Mouse (Mus musculus): ENCODE data around the gene 2310033P09Rik. TPM values are rescaled to one million over a fixed set of nuclear protein-coding genes. Genes with fewer than 3 reads are reported as not detected.
A peak's percentile ranks its signal among the peaks of the same experiment; 100 is the strongest.

Gene 2310033P09Rik
- polyA plus RNA-seq, 1 experiment from 2014 or later, result 32.5 TPM

- WGBS, result 4% methylated on average over 46 of the region's 48 CpGs
- Histone ChIP-seq H3K4me3 (replicated peaks) (no peak overlapping the region; the same call in 1 of the 2 replicates), H3K4me2 (replicated peaks) (0 out of 2 replicates have a peak overlapping the region, but pooled peaks have one; percentile 2), H3K27ac (no peak overlapping the region), H3K9ac (replicated peaks) (no peak overlapping the region), H3K4me1 (replicated peaks) (0 out of 2 replicates have a peak, but pooled peaks cover 4% of the 10 kb centered on the region), H3K27me3 (peaks cover 70% of the 10 kb centered on the region), H3K36me3 (no peaks in the 10 kb centered on the region), H3K9me3 (no peaks in the 10 kb centered on the region)
- ATAC-seq, result no peak
Measured at GRCm38 (mm10) chr11:59176475-59176874, 31.6 kb upstream of the 2310033P09Rik start.

DNA sequence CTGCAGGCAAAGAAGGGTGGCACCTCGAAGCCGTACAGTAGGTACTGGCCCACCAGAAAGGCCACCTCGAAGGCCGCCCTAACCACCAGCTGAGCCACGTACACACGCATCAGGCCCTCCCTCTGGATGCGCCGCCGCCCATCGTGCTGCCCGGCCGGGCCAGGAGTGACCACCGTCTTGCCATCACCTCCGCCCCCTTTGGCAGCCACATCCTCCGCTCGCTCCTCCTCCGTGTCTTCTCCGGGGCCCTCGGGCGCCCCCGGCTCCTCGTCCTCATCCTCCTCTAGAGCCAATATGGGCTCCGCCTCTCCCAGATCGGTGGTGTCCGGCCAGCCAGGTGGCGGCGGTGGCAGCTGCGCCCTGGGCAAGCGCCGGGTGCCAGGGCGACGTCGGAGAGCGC is 31.2 kb upstream of the 2310033P09Rik start:
- H3K4me1 ChIP-seq (replicated peaks), result 0 out of 2 replicates have a peak, but pooled peaks cover 4% of the 10 kb centered on the region
- H3K9me3 ChIP-seq, result no peaks in the 10 kb centered on the region
- H3K4me3 ChIP-seq (replicated peaks), result no peak overlapping the region
- WGBS, result 10% methylated on average over 34 of the region's 34 CpGs
- no peaks in the 10 kb centered on the region for H3K36me3 ChIP-seq
- H3K9ac ChIP-seq (replicated peaks), result no peak overlapping the region
- no peak overlapping the region for H3K27ac ChIP-seq
- peaks cover 72% of the 10 kb centered on the region for H3K27me3 ChIP-seq
- 0 out of 2 replicates have a peak overlapping the region, but pooled peaks have one; percentile 2 for H3K4me2 ChIP-seq (replicated peaks)
- ATAC-seq, result no peak

DNA sequence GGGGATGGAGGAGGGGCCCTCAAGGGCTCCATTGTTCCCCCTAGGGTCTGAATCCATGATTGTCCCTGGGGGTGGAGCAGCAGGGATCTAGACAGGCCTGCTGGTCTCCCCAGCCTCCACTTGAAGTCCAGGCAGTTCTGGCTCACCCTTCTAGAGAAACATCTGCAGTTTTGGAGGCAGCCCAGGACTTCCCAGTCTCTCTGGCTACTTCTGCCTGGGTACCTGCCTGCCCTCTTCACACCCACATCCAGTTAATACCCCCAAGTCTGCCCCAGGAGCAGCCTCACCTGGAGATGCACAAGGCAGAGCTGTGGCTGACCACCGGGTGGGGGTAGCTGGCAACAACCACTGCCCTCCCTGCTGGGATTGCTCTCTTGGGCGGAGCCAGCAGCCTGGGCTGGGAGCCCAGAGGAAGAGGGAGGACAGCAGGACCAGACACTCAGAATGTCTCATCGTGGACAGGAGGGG is 25.2 kb upstream of the 2310033P09Rik start, which contains the start of gene Gjc2:
Gjc2 (minus strand) TSS at position 350 of the 468 bp plus-strand sequence.
- no peak for ATAC-seq
- no peak within 1 kb of the TSS; the same call in 1 of the 2 replicates for H3K9ac ChIP-seq (replicated peaks)
- WGBS, result 37% methylated on average over 3 of the region's 3 CpGs

DNA sequence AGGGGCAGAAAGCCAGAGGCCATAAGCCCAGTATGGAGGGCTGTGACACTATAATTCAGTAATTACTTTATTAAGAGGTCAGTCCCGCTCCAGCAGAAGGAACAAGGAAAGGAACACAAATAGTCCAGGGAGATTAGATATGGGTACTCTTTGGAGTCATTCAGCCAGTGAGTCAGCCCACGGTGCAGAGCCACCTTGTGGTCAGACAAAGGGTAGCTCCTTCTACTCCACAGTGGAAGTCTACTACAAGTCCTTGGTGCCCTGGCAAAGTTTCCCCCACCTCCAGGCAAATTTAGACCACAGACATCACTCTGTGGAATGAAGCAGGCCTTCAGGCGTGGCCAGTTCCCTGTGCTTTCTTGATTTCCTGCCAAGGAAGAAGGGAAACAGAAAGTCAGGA is 24.3 kb upstream of the 2310033P09Rik start:
- ATAC-seq, result 0 out of 2 replicates have a peak, but pooled peaks have one; percentile 40
- H3K9ac ChIP-seq (replicated peaks), result no peak overlapping the region
- H3K27ac ChIP-seq, result no peak overlapping the region
- no peaks in the 10 kb centered on the region for H3K9me3 ChIP-seq
- WGBS, result 30% methylated on average over 3 of the region's 3 CpGs
- no peak overlapping the region for H3K4me2 ChIP-seq (replicated peaks)
- peaks cover 46% of the 10 kb centered on the region for H3K36me3 ChIP-seq
- peaks cover 8% of the 10 kb centered on the region for H3K4me1 ChIP-seq (replicated peaks)
- no peak overlapping the region for H3K4me3 ChIP-seq (replicated peaks)
- peaks cover 11% of the 10 kb centered on the region for H3K27me3 ChIP-seq

More for the DNA sequence above, 25.2 kb upstream of the 2310033P09Rik start, which contains the start of gene Gjc2:
- Histone ChIP-seq H3K27me3 (peaks cover 21% of the 10 kb centered on the region), H3K9me3 (no peaks in the 10 kb centered on the region), H3K27ac (no peak within 1 kb of the TSS), H3K36me3 (peaks cover 46% of the 10 kb centered on the region), H3K4me1 (replicated peaks) (no peaks in the 10 kb centered on the region), H3K4me3 (replicated peaks) (no peak within 1 kb of the TSS), H3K4me2 (replicated peaks) (no peak within 1 kb of the TSS)

- no peaks in the 10 kb centered on the region for H3K9me3 ChIP-seq
- 81% methylated on average over 5 of the region's 5 CpGs for whole genome bisulfite sequencing
- H3K4me1 ChIP-seq (replicated peaks), result peaks cover 24% of the 10 kb centered on the region
- H3K4me2 ChIP-seq (replicated peaks), result no peak overlapping the region
- no peak overlapping the region for H3K4me3 ChIP-seq (replicated peaks)
- no peak overlapping the region for H3K27ac ChIP-seq
- H3K9ac ChIP-seq (replicated peaks), result no peak overlapping the region
- peaks cover 4% of the 10 kb centered on the region; the same call in 1 of the 2 replicates for H3K27me3 ChIP-seq
- ATAC-seq, result no peak
- H3K36me3 ChIP-seq, result peaks cover 46% of the 10 kb centered on the region
Measured at GRCm38 (mm10) chr11:59185490-59185889, 22.6 kb upstream of the 2310033P09Rik start.

GRCm38 (mm10) chr11:59187706-59188105 is 20.4 kb upstream of the 2310033P09Rik start:
- Histone ChIP-seq H3K9ac (replicated peaks) (0 out of 2 replicates have a peak overlapping the region, but pooled peaks have one; percentile 11), H3K4me1 (replicated peaks) (peaks cover 30% of the 10 kb centered on the region), H3K4me2 (replicated peaks) (no peak overlapping the region), H3K9me3 (no peaks in the 10 kb centered on the region), H3K27me3 (no peaks in the 10 kb centered on the region), H3K27ac (no peak overlapping the region), H3K4me3 (replicated peaks) (no peak overlapping the region), H3K36me3 (peaks cover 44% of the 10 kb centered on the region)
- 88% methylated on average over 6 of the region's 6 CpGs for WGBS
- ATAC-seq, result no peak

DNA sequence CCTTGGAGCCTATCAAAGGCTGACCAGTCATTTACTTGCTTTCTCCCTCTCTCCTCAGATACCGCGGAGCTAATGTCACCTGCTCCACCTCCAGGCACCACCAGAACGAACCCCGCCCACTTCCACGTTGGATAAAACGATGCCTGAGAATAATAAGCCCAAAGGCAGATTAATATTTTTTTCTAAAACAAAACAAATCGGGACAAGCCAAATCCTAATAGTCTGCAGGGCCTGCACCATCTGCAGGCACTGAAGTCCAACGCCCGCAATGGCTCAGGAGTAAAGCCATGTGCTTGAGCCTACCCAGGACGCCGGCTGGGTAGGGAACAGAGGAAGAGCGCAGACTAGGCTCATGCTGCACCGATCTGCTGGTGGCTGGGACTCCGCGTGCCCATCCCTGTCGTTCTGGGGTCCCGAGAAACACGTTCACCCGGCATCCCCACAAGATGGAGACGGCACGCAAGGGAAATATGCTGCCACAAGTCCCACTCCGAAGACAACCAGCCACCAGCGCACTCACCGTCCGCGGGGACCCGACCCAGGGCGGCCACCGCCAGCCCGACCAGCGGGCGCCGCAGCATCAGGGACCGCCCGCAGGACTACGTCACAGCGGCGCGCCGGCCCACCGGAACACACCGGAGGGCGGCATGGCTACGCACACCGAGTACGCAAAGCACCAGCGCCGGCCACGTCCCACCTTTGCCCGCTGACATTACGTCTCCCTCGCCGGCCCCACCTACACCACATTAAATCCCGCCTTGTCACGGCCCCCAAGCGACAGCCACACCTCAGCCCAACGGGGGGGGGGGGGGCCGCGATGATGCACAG is 16.7 kb upstream of the 2310033P09Rik start:
- Histone ChIP-seq H3K9me3 (no peaks in the 10 kb centered on the region), H3K27me3 (no peaks in the 10 kb centered on the region), H3K27ac (peak overlapping the region; percentile 85), H3K4me3 (replicated peaks) (peak overlapping the region; percentile 51), H3K4me1 (replicated peaks) (peaks cover 30% of the 10 kb centered on the region), H3K9ac (replicated peaks) (peak overlapping the region; percentile 71), H3K4me2 (replicated peaks) (peak overlapping the region; percentile 62), H3K36me3 (peaks cover 8% of the 10 kb centered on the region)
- peak; percentile 96 for ATAC-seq
- WGBS, result under 1% methylated on average over 53 of the region's 59 CpGs

DNA sequence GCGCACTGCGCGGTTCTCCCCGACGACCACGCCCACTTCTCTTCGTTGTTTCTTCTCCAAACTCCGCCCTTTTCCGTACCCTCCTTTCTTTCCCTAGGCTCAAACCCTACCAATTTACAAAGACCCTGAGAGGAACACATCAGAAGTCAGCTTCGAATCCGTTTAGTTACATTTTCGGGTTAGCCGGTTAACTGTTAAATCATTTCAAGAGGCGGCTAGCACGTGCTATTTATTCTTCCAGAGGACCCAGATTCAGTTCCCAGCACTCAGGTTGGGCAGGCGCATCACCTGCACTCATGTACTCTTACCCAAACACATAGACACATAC is 16.1 kb upstream of the 2310033P09Rik start, which contains the start of gene Guk1:
Guk1 (minus strand) TSS at position 154 of the 328 bp plus-strand sequence.
- H3K27me3 ChIP-seq, result no peaks in the 10 kb centered on the region
- no peaks in the 10 kb centered on the region for H3K9me3 ChIP-seq
- peak within 1 kb of the TSS; percentile 51 for H3K4me3 ChIP-seq (replicated peaks)
- H3K27ac ChIP-seq, result peak within 1 kb of the TSS; percentile 85
- WGBS, result 4% methylated on average over 16 of the region's 16 CpGs
- peak within 1 kb of the TSS; percentile 62 for H3K4me2 ChIP-seq (replicated peaks)
- ATAC-seq, result peak; percentile 40
- 0 out of 2 replicates have a peak, but pooled peaks cover 4% of the 10 kb centered on the region for H3K36me3 ChIP-seq
- peaks cover 30% of the 10 kb centered on the region for H3K4me1 ChIP-seq (replicated peaks)
- peak within 1 kb of the TSS; percentile 71 for H3K9ac ChIP-seq (replicated peaks)

GRCm38 (mm10) chr11:59196230-59196629 is 11.9 kb upstream of the 2310033P09Rik start:
- no peak for ATAC-seq
- no peak overlapping the region for H3K9ac ChIP-seq (replicated peaks)
- H3K27me3 ChIP-seq, result 0 out of 2 replicates have a peak, but pooled peaks cover 3% of the 10 kb centered on the region
- H3K4me3 ChIP-seq (replicated peaks), result no peak overlapping the region
- no peak overlapping the region for H3K27ac ChIP-seq
- H3K36me3 ChIP-seq, result no peaks in the 10 kb centered on the region
- H3K4me1 ChIP-seq (replicated peaks), result peaks cover 3% of the 10 kb centered on the region
- H3K4me2 ChIP-seq (replicated peaks), result no peak overlapping the region
- no peaks in the 10 kb centered on the region for H3K9me3 ChIP-seq

DNA sequence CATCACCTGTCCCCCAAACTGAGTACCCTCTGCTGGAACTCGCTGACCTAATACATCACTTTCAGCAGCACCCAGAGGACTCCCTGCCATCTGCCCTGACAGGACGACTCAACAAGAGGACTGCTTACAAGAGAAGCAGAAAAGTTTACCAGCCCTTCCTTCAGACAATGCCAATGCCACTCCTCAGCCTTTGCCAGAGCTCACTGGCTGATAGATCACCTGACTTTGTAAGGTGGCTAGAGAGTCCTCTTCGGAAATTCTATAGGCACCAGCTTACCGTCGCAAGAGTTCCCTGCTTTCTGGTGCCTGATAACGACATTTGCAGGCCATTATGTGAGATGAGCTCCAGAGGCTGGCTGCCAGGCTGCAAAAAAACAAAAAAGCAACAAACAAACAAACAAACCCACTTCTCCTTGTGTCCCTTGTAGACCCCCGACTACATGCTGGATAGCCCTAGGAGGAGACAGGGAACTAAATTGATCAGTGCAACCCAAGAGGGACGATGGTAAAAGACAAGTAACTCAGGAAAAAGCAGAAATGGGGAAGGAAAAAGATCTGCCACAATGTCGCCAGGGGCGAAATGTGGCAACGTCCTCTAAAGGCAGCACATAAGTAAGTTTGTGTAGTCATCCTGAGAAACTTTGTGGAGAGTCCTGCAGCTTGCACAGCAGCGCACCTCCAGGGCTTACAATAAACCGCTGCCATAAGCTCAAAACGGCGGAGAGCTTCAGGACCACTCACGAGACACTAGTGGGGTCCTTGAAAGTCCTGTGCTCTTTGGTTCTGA is 6.7 kb upstream of the 2310033P09Rik start:
- Histone ChIP-seq H3K4me1 (replicated peaks) (peaks cover 17% of the 10 kb centered on the region), H3K4me3 (replicated peaks) (peak overlapping the region; percentile 88), H3K4me2 (replicated peaks) (peak overlapping the region; percentile 91), H3K36me3 (peaks cover 22% of the 10 kb centered on the region), H3K27ac (no peak overlapping the region), H3K9ac (replicated peaks) (peak overlapping the region; percentile 88), H3K27me3 (0 out of 2 replicates have a peak, but pooled peaks cover 3% of the 10 kb centered on the region), H3K9me3 (no peaks in the 10 kb centered on the region)
- peak; percentile 13; the same call in 1 of the 2 replicates for ATAC-seq
- 35% methylated on average over 16 of the region's 16 CpGs for WGBS

DNA sequence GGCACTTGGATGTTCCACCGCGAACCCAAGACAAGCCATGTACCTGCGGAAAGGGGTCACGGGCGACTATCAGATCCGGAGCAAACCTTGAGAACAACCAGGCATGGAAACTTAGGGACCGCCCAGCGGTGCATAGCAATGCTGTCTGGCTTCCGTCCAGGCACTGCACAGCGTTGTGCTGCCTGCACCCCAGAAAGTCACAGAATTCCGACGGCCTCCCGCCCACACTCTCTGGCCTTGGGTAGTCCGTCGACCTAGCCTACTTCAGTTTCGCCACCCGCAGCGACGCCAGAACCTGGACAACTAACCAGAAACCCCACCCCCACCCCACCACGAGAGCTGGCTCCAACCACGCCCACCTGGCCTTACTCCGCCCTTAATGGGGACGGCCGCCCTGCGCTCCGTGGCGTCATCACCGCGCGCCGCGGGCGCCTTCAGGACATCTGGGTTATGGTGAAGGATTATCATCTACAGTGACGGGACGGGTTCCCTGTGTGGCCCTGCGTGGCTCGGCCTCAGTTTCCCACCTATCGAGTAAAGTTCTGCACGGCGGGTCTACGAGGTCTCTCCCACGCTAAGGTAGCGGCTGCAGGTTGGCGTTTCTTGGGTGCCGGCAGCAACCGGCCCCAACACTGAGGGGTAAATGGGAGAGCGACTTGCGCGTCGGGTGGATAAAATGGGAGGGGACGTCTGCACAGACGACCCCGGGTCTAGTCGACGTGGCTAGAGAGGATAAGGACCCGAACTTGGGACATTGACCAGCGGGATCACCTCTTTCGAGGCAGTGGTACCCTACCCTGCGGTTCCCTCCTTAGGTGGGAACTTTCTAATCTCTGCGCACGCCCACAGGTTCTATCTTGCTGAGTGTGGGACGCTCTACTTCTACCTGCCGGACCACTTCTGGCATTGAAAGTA is 5.8 kb upstream of the 2310033P09Rik start, which contains the start of gene Mrpl55:
Mrpl55 (plus strand) TSS at position 406 of the 915 bp plus-strand sequence.
- Histone ChIP-seq H3K9ac (replicated peaks) (peak within 1 kb of the TSS; percentile 88), H3K27me3 (0 out of 2 replicates have a peak, but pooled peaks cover 3% of the 10 kb centered on the region), H3K4me2 (replicated peaks) (peak within 1 kb of the TSS; percentile 91), H3K4me1 (replicated peaks) (peaks cover 17% of the 10 kb centered on the region), H3K27ac (peak within 1 kb of the TSS; percentile 45), H3K36me3 (peaks cover 22% of the 10 kb centered on the region), H3K9me3 (no peaks in the 10 kb centered on the region), H3K4me3 (replicated peaks) (peak within 1 kb of the TSS; percentile 88)
- WGBS, result under 1% methylated on average over 63 of the region's 63 CpGs
- ATAC-seq, result peak; percentile 92

Data from midbrain, embryonic 13.5 days (tissue).